Mouse (Mus musculus) hindbrain, embryonic 11.5 days (tissue): ENCODE measurements around the gene Th. TPM values are rescaled to one million over a fixed set of nuclear protein-coding genes. Genes with fewer than 3 reads are reported as not detected.

ENCODE experiments used
- ATAC-seq: fragments of 200-750 bp; cut with Nextera tagmentation; 2 replicates; pipeline ENCODE4 v1.8.0; 2017; ENCODE audit warnings: mild to moderate bottlenecking, moderate TSS enrichment, moderate library complexity; ENCODE audit not compliant: low FRiP score
- DNase-seq: peaks from one replicate; pipeline ENCODE4 v3.0.0-alpha.2; 2015; ENCODE audit warnings: low spot score
- H3K27ac ChIP-seq: fragments of 300-500 bp; sonication (generic); 2 replicates; pipeline ENCODE4 v1.5.1; 2014; ENCODE audit warnings: mild to moderate bottlenecking, low read depth, low read length
- H3K27me3 ChIP-seq: fragments of 300-500 bp; sonication (generic); 2 replicates; pipeline ENCODE4 v1.6.1; 2014; ENCODE audit warnings: mild to moderate bottlenecking, low read length, moderate library complexity, mixed read lengths; ENCODE audit not compliant: control insufficient read depth, insufficient read depth
- H3K36me3 ChIP-seq: fragments of 300-500 bp; sonication (generic); 2 replicates; pipeline ENCODE4 v1.6.1; 2014; ENCODE audit warnings: mild to moderate bottlenecking, low read length, moderate library complexity, mixed read lengths; ENCODE audit not compliant: control insufficient read depth, insufficient read depth
- H3K4me1 ChIP-seq: fragments of 300-500 bp; sonication (generic); replicated peaks from 2 replicates; pipeline ENCODE4 v1.6.1; 2014; ENCODE audit warnings: low read length, mixed read lengths; ENCODE audit not compliant: control insufficient read depth, insufficient read depth
- H3K4me2 ChIP-seq: fragments of 300-500 bp; sonication (generic); replicated peaks from 2 replicates; pipeline ENCODE4 v1.6.1; 2014; ENCODE audit warnings: mild to moderate bottlenecking, low read depth, low read length
- H3K4me3 ChIP-seq: fragments of 300-500 bp; sonication (generic); 2 replicates; pipeline ENCODE4 v1.5.1; 2014; ENCODE audit warnings: low read depth, low read length
- H3K9ac ChIP-seq: fragments of 300-500 bp; sonication (generic); 2 replicates; pipeline ENCODE4 v1.6.1; 2014; ENCODE audit warnings: low read depth, low read length
- H3K9me3 ChIP-seq: fragments of 300-500 bp; sonication (generic); 2 replicates; pipeline ENCODE4 v1.6.1; 2016; ENCODE audit warnings: low read length; ENCODE audit not compliant: control insufficient read depth
- WGBS: fragments of 180-500 bp; shearing (Covaris S2); extraction: QIAGEN DNeasy Blood & Tissue Kit; methylation state at CpG from one replicate; pipeline ENCODE4 v1.1.7; 2014; 5-methylcytosine and 5-hydroxymethylcytosine counted together
- polyA plus RNA-seq: library from polyadenylated mRNA; unstranded; fragments of >200 nt; fragmentation: Nextera tagmentation; extraction: Ambion mirVana; gene quantifications from 2 replicates; pipeline ENCODE4 v1.2.1, GENCODE M21; 2014

Th gene
- polyA plus RNA-seq, 1 experiment from 2014 or later = 13.4 TPM

DNA sequence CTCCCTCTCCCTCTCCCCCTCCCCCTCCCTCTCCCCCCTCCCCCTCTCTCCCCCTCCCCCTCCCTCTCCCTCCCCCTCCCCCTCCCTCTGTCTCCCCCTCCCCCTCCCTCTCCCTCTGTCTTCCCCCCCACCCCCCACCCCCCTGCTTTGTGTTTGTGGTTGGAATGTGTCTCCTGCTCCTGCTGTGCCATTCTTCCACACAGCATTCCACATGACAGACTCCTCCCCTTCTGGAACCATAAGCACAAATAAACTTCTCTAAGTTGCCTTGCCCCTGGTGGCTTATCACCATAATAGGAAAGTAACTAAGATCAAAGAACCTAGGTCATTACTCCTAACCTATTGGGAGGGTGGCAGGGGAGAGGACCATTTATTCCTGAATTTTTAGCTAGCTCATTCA, 6.7 kb upstream of the Th start:
- Histone ChIP-seq H3K4me2 (no peak overlapping the region), H3K36me3 (no peaks in the 10 kb centered on the region), H3K27ac (no peak overlapping the region), H3K4me1 (no peaks in the 10 kb centered on the region), H3K4me3 (no peak overlapping the region), H3K27me3 (no peaks in the 10 kb centered on the region), H3K9ac (no peak overlapping the region), H3K9me3 (no peaks in the 10 kb centered on the region)
- no peak for ATAC-seq
- no peak for DNase-seq

DNA sequence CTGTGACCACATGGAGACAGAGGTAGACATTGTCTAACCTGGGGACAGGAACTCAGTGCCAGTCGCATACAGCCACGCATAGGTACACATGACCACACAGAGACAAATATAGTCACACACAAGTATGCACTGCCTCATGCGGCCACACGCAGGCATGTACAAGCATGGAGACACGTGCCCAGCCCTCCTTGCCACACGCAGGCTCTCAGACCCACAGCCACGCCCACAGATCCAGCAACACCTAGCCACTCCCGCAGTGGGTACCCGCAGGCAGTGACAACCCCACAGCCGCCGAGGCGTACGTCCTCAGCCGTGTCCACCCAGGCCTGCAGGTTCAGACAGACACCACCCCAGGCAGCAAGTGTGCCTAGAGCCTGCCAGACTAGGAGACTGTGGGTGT, 4.8 kb upstream of the Th start:
- Histone ChIP-seq H3K4me2 (no peak overlapping the region), H3K27ac (no peak overlapping the region), H3K9ac (no peak overlapping the region), H3K36me3 (no peaks in the 10 kb centered on the region), H3K4me3 (no peak overlapping the region), H3K4me1 (no peaks in the 10 kb centered on the region), H3K9me3 (no peaks in the 10 kb centered on the region), H3K27me3 (no peaks in the 10 kb centered on the region)
- ATAC-seq (no peak), DNase-seq (no peak)
- WGBS = 87% methylated on average over 14 of the region's 14 CpGs

- DNase-seq = no peak
- H3K4me3 ChIP-seq = no peak overlapping the region
Measured at GRCm38 (mm10) chr7:142932469-142932868, 1.5 kb upstream of the Th start.

GRCm38 (mm10) chr7:142929516-142929915, 1.4 kb downstream of the Th start:
- no peaks in the 10 kb centered on the region for H3K36me3 ChIP-seq
- H3K27ac ChIP-seq = no peak overlapping the region
- no peaks in the 10 kb centered on the region for H3K27me3 ChIP-seq
- no peak for DNase-seq
- H3K4me3 ChIP-seq = no peak overlapping the region
- H3K4me1 ChIP-seq = no peaks in the 10 kb centered on the region
- no peaks in the 10 kb centered on the region for H3K9me3 ChIP-seq
- ATAC-seq = no peak
- H3K9ac ChIP-seq = no peak overlapping the region
- 79% methylated on average over 2 of the region's 2 CpGs for WGBS
- no peak overlapping the region for H3K4me2 ChIP-seq

More at GRCm38 (mm10) chr7:142932469-142932868, 1.5 kb upstream of the Th start:
- 63% methylated on average over 3 of the region's 3 CpGs for WGBS
- ATAC-seq = no peak
- Histone ChIP-seq H3K9ac (no peak overlapping the region), H3K27me3 (no peaks in the 10 kb centered on the region), H3K4me2 (no peak overlapping the region), H3K4me1 (no peaks in the 10 kb centered on the region), H3K9me3 (no peaks in the 10 kb centered on the region), H3K36me3 (no peaks in the 10 kb centered on the region), H3K27ac (no peak overlapping the region)

- no peak for DNase-seq
Measured at GRCm38 (mm10) chr7:142927293-142927692, 3.6 kb downstream of the Th start.

GRCm38 (mm10) chr7:142918641-142919628, 12.0 kb downstream of the Th start:
- Histone ChIP-seq H3K9me3 (no peaks in the 10 kb centered on the region), H3K9ac (no peak overlapping the region), H3K27me3 (no peaks in the 10 kb centered on the region), H3K4me2 (no peak overlapping the region), H3K4me1 (no peaks in the 10 kb centered on the region), H3K36me3 (no peaks in the 10 kb centered on the region), H3K27ac (no peak overlapping the region), H3K4me3 (no peak overlapping the region)
- DNase-seq = peak; percentile 91
- peak; percentile 76 for ATAC-seq
- WGBS = 37% methylated on average over 8 of the region's 8 CpGs

More at GRCm38 (mm10) chr7:142927293-142927692, 3.6 kb downstream of the Th start:
- Histone ChIP-seq H3K9ac (no peak overlapping the region), H3K27ac (no peak overlapping the region), H3K4me1 (no peaks in the 10 kb centered on the region), H3K4me3 (no peak overlapping the region), H3K36me3 (no peaks in the 10 kb centered on the region), H3K4me2 (no peak overlapping the region), H3K27me3 (no peaks in the 10 kb centered on the region), H3K9me3 (no peaks in the 10 kb centered on the region)
- no peak for ATAC-seq
- WGBS = 83% methylated on average over 8 of the region's 8 CpGs

DNA sequence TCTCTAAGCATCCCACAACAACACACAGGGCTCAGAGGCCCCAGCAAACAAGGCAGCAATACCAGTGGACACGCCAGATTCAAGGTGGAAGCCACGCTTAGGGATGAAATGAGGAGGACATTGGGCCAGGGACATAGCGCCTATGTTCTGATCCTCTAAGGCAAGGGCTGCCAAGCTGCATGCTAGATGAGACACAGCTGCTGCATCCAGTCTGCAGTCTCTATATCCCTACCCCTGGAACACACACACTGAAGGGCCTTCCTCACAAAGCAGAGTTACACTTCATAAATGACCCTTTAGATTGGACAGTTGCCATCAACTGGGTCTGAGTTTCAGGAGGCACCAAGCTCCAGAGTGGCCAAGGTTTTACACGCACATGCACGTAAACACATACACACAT, 13.3 kb downstream of the Th start:
- Histone ChIP-seq H3K4me1 (no peaks in the 10 kb centered on the region), H3K27ac (no peak overlapping the region), H3K27me3 (no peaks in the 10 kb centered on the region), H3K4me2 (no peak overlapping the region), H3K9me3 (no peaks in the 10 kb centered on the region), H3K4me3 (no peak overlapping the region), H3K36me3 (no peaks in the 10 kb centered on the region), H3K9ac (no peak overlapping the region)
- DNase-seq (no peak), ATAC-seq (no peak)
- 87% methylated on average over 5 of the region's 5 CpGs for WGBS

DNA sequence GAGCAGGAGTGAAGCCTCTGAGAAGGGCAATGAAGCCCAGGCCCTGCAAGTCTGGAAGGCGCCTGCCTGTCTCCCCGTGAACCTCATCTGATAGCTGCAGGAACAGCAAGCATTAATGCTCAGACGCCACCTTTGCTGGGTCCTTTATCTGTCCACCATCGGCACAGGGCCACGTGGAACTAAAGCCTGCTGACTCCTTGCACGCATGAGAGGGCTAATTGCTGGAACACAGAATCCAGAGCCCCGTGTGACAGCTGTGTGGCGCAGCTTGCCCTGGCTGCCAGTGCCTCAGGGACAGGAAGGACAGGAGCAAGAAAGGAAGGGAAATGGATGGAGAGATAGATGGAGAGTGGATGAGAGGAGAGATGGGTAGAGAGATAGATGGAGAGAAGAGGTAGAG, 14.8 kb downstream of the Th start:
- DNase-seq (peak; percentile 45), ATAC-seq (no peak)
- no peaks in the 10 kb centered on the region for H3K4me1 ChIP-seq
- H3K4me3 ChIP-seq = no peak overlapping the region
- H3K9me3 ChIP-seq = no peaks in the 10 kb centered on the region
- 45% methylated on average over 8 of the region's 8 CpGs for WGBS
- H3K36me3 ChIP-seq = no peaks in the 10 kb centered on the region
- no peak overlapping the region for H3K9ac ChIP-seq
- H3K27ac ChIP-seq = 0 out of 2 replicates have a peak overlapping the region, but pooled peaks have one; percentile 43
- H3K4me2 ChIP-seq = no peak overlapping the region
- no peaks in the 10 kb centered on the region for H3K27me3 ChIP-seq

GRCm38 (mm10) chr7:142911682-142912081, 19.2 kb downstream of the Th start:
- H3K4me3 ChIP-seq = no peak overlapping the region
- H3K9me3 ChIP-seq = no peaks in the 10 kb centered on the region
- H3K9ac ChIP-seq = no peak overlapping the region
- 78% methylated on average over 2 of the region's 2 CpGs for WGBS
- H3K4me2 ChIP-seq = no peak overlapping the region
- H3K36me3 ChIP-seq = no peaks in the 10 kb centered on the region
- H3K4me1 ChIP-seq = no peaks in the 10 kb centered on the region
- DNase-seq = no peak
- no peak for ATAC-seq
- no peak overlapping the region for H3K27ac ChIP-seq
- H3K27me3 ChIP-seq = no peaks in the 10 kb centered on the region
